Mouse (Mus musculus): Measurements from ENCODE around the gene Tekt4. TPM values are rescaled to one million over a fixed set of nuclear protein-coding genes. Genes with fewer than 3 reads are reported as not detected.

The Tekt4 gene
- polyA plus RNA-seq, 1 experiment from 2014 or later = 3.0 TPM

- Histone ChIP-seq H3K4me1 (peaks cover 47% of the 10 kb centered on the region), H3K27ac (peak overlapping the region; percentile 76), H3K4me2 (0 out of 2 replicates have a peak overlapping the region, but pooled peaks have one; percentile 2), H3K27me3 (no peaks in the 10 kb centered on the region), H3K4me3 (no peak overlapping the region), H3K36me3 (no peaks in the 10 kb centered on the region), H3K9ac (no peak overlapping the region), H3K9me3 (no peaks in the 10 kb centered on the region)
- ATAC-seq (ENCODE audit: borderline replicate concordance, extremely low read depth, low FRiP score, low TSS enrichment) = peak; percentile 62
- WGBS = 19% methylated on average over 3 of the region's 3 CpGs
Measured at GRCm38 (mm10) chr17:25416219-25416618, 38.2 kb upstream of the Tekt4 start.

- Histone ChIP-seq H3K27me3 (no peaks in the 10 kb centered on the region), H3K9me3 (no peaks in the 10 kb centered on the region), H3K36me3 (no peaks in the 10 kb centered on the region), H3K4me1 (peaks cover 46% of the 10 kb centered on the region), H3K4me2 (no peak overlapping the region), H3K4me3 (no peak overlapping the region), H3K9ac (no peak overlapping the region), H3K27ac (no peak overlapping the region)
- no peak for ATAC-seq (ENCODE audit: borderline replicate concordance, extremely low read depth, low FRiP score, low TSS enrichment)
- 67% methylated on average over 6 of the region's 6 CpGs for WGBS
Measured at GRCm38 (mm10) chr17:25417990-25418389, 36.4 kb upstream of the Tekt4 start.

- Histone ChIP-seq H3K4me3 (no peak overlapping the region), H3K36me3 (no peaks in the 10 kb centered on the region), H3K9ac (no peak overlapping the region), H3K27ac (no peak overlapping the region), H3K4me1 (peaks cover 46% of the 10 kb centered on the region), H3K4me2 (no peak overlapping the region), H3K27me3 (no peaks in the 10 kb centered on the region), H3K9me3 (no peaks in the 10 kb centered on the region)
- no peak for ATAC-seq (ENCODE audit: borderline replicate concordance, extremely low read depth, low FRiP score, low TSS enrichment)
- WGBS = 16% methylated on average over 9 of the region's 9 CpGs
Measured at GRCm38 (mm10) chr17:25418926-25419325, 35.5 kb upstream of the Tekt4 start.

GRCm38 (mm10) chr17:25420998-25421397 is 33.4 kb upstream of the Tekt4 start:
- Histone ChIP-seq H3K27me3 (no peaks in the 10 kb centered on the region), H3K9ac (no peak overlapping the region), H3K9me3 (no peaks in the 10 kb centered on the region), H3K27ac (no peak overlapping the region), H3K4me3 (no peak overlapping the region), H3K4me1 (peaks cover 29% of the 10 kb centered on the region), H3K36me3 (no peaks in the 10 kb centered on the region), H3K4me2 (no peak overlapping the region)
- ATAC-seq (ENCODE audit: borderline replicate concordance, extremely low read depth, low FRiP score, low TSS enrichment) = no peak
- 84% methylated on average over 3 of the region's 3 CpGs for WGBS

GRCm38 (mm10) chr17:25424526-25425080 is 29.8 kb upstream of the Tekt4 start:
- 60% methylated on average over 8 of the region's 8 CpGs for WGBS
- no peaks in the 10 kb centered on the region for H3K9me3 ChIP-seq
- ATAC-seq (ENCODE audit: borderline replicate concordance, extremely low read depth, low FRiP score, low TSS enrichment) = no peak
- no peak overlapping the region for H3K4me3 ChIP-seq
- peaks cover 38% of the 10 kb centered on the region for H3K4me1 ChIP-seq
- H3K27me3 ChIP-seq = no peaks in the 10 kb centered on the region
- H3K9ac ChIP-seq = no peak overlapping the region
- H3K4me2 ChIP-seq = no peak overlapping the region
- H3K27ac ChIP-seq = no peak overlapping the region
- H3K36me3 ChIP-seq = no peaks in the 10 kb centered on the region

- Histone ChIP-seq H3K4me1 (peaks cover 49% of the 10 kb centered on the region), H3K4me3 (no peak overlapping the region), H3K9ac (no peak overlapping the region), H3K27me3 (peaks cover 10% of the 10 kb centered on the region; the same call in 1 of the 2 replicates), H3K9me3 (no peaks in the 10 kb centered on the region), H3K36me3 (no peaks in the 10 kb centered on the region), H3K27ac (no peak overlapping the region), H3K4me2 (no peak overlapping the region)
- 65% methylated on average over 2 of the region's 2 CpGs for WGBS
- no peak for ATAC-seq (ENCODE audit: borderline replicate concordance, extremely low read depth, low FRiP score, low TSS enrichment)
Measured at GRCm38 (mm10) chr17:25425996-25426395, 28.4 kb upstream of the Tekt4 start.

- H3K36me3 ChIP-seq = no peaks in the 10 kb centered on the region
- H3K9ac ChIP-seq = no peak overlapping the region
- peaks cover 60% of the 10 kb centered on the region for H3K4me1 ChIP-seq
- 28% methylated on average over 10 of the region's 10 CpGs for WGBS
- peaks cover 24% of the 10 kb centered on the region; the same call in 1 of the 2 replicates for H3K27me3 ChIP-seq
- ATAC-seq (ENCODE audit: borderline replicate concordance, extremely low read depth, low FRiP score, low TSS enrichment) = peak; percentile 77
- H3K4me3 ChIP-seq = no peak overlapping the region
- no peak overlapping the region for H3K4me2 ChIP-seq
- H3K27ac ChIP-seq = peak overlapping the region; percentile 19; the same call in 1 of the 2 replicates
- no peaks in the 10 kb centered on the region for H3K9me3 ChIP-seq
Measured at GRCm38 (mm10) chr17:25427441-25427840, 27.0 kb upstream of the Tekt4 start.

- peaks cover 70% of the 10 kb centered on the region for H3K4me1 ChIP-seq
- no peak overlapping the region for H3K27ac ChIP-seq
- no peaks in the 10 kb centered on the region for H3K9me3 ChIP-seq
- peaks cover 35% of the 10 kb centered on the region; the same call in 1 of the 2 replicates for H3K27me3 ChIP-seq
- WGBS = 32% methylated on average over 5 of the region's 5 CpGs
- H3K9ac ChIP-seq = no peak overlapping the region
- no peak overlapping the region for H3K4me3 ChIP-seq
- H3K36me3 ChIP-seq = no peaks in the 10 kb centered on the region
- ATAC-seq (ENCODE audit: borderline replicate concordance, extremely low read depth, low FRiP score, low TSS enrichment) = no peak
- no peak overlapping the region for H3K4me2 ChIP-seq
Measured at GRCm38 (mm10) chr17:25429240-25429639, 25.2 kb upstream of the Tekt4 start.

GRCm38 (mm10) chr17:25429886-25430285 is 24.5 kb upstream of the Tekt4 start:
- no peak overlapping the region for H3K4me3 ChIP-seq
- no peak overlapping the region for H3K9ac ChIP-seq
- H3K4me1 ChIP-seq = peaks cover 77% of the 10 kb centered on the region
- no peaks in the 10 kb centered on the region for H3K9me3 ChIP-seq
- H3K4me2 ChIP-seq = no peak overlapping the region
- 40% methylated on average over 6 of the region's 6 CpGs for WGBS
- peaks cover 35% of the 10 kb centered on the region; the same call in 1 of the 2 replicates for H3K27me3 ChIP-seq
- H3K36me3 ChIP-seq = no peaks in the 10 kb centered on the region
- H3K27ac ChIP-seq = no peak overlapping the region
- no peak for ATAC-seq (ENCODE audit: borderline replicate concordance, extremely low read depth, low FRiP score, low TSS enrichment)

- H3K4me1 ChIP-seq = peaks cover 79% of the 10 kb centered on the region
- H3K27me3 ChIP-seq = peaks cover 38% of the 10 kb centered on the region; the same call in 1 of the 2 replicates
- no peak for ATAC-seq (ENCODE audit: borderline replicate concordance, extremely low read depth, low FRiP score, low TSS enrichment)
- no peaks in the 10 kb centered on the region for H3K9me3 ChIP-seq
- no peak overlapping the region for H3K27ac ChIP-seq
- H3K4me2 ChIP-seq = no peak overlapping the region
- no peak overlapping the region for H3K9ac ChIP-seq
- no peaks in the 10 kb centered on the region for H3K36me3 ChIP-seq
- WGBS = 62% methylated on average over 8 of the region's 8 CpGs
- no peak overlapping the region for H3K4me3 ChIP-seq
Measured at GRCm38 (mm10) chr17:25430534-25430933, 23.9 kb upstream of the Tekt4 start.

GRCm38 (mm10) chr17:25432433-25433181 is 21.8 kb upstream of the Tekt4 start:
- ATAC-seq (ENCODE audit: borderline replicate concordance, extremely low read depth, low FRiP score, low TSS enrichment) = no peak
- Histone ChIP-seq H3K27me3 (peaks cover 38% of the 10 kb centered on the region; the same call in 1 of the 2 replicates), H3K4me3 (peak overlapping the region; percentile 65), H3K27ac (0 out of 2 replicates have a peak overlapping the region, but pooled peaks have one; percentile 8), H3K4me1 (peaks cover 60% of the 10 kb centered on the region), H3K4me2 (peak overlapping the region; percentile 99), H3K36me3 (no peaks in the 10 kb centered on the region), H3K9ac (peak overlapping the region; percentile 55), H3K9me3 (no peaks in the 10 kb centered on the region)
- 1% methylated on average over 53 of the region's 53 CpGs for WGBS

- Histone ChIP-seq H3K27ac (peak overlapping the region; percentile 8; the same call in 1 of the 2 replicates), H3K27me3 (peaks cover 38% of the 10 kb centered on the region; the same call in 1 of the 2 replicates), H3K4me1 (peaks cover 54% of the 10 kb centered on the region), H3K9me3 (no peaks in the 10 kb centered on the region), H3K4me3 (peak overlapping the region; percentile 65), H3K36me3 (no peaks in the 10 kb centered on the region), H3K9ac (peak overlapping the region; percentile 55), H3K4me2 (peak overlapping the region; percentile 99)
- no peak; the same call in 1 of the 2 replicates for ATAC-seq (ENCODE audit: borderline replicate concordance, extremely low read depth, low FRiP score, low TSS enrichment)
- under 1% methylated on average over 38 of the region's 40 CpGs for WGBS
Measured at GRCm38 (mm10) chr17:25433223-25433616, 21.2 kb upstream of the Tekt4 start.
